Mouse (Mus musculus) hindbrain, embryonic 13.5 days (tissue): Measurements from ENCODE around the gene Ccdc17. TPM values are rescaled to one million over a fixed set of nuclear protein-coding genes. Genes with fewer than 3 reads are reported as not detected.

Experiments used
- ATAC-seq: fragments of 200-750 bp; cut with Nextera tagmentation; 2 replicates; pipeline ENCODE4 v1.8.0; 2017; ENCODE audit warnings: moderate TSS enrichment; ENCODE audit not compliant: low FRiP score
- H3K27ac ChIP-seq: fragments of 300-500 bp; sonication (generic); 2 replicates; pipeline ENCODE4 v1.5.1; 2015; ENCODE audit warnings: inconsistent platforms, mild to moderate bottlenecking, moderate library complexity
- H3K27me3 ChIP-seq: fragments of 300-500 bp; sonication (generic); 2 replicates; pipeline ENCODE4 v1.6.1; 2015; ENCODE audit warnings: mild to moderate bottlenecking, inconsistent platforms
- H3K36me3 ChIP-seq: fragments of 300-500 bp; sonication (generic); 2 replicates; pipeline ENCODE4 v1.6.1; 2015; ENCODE audit warnings: mild to moderate bottlenecking, inconsistent platforms
- H3K4me1 ChIP-seq: fragments of 300-500 bp; sonication (generic); replicated peaks from 2 replicates; pipeline ENCODE4 v1.6.1; 2015; ENCODE audit warnings: inconsistent platforms
- H3K4me2 ChIP-seq: fragments of 300-500 bp; sonication (generic); 2 replicates; pipeline ENCODE4 v1.6.1; 2015; ENCODE audit warnings: inconsistent platforms, mild to moderate bottlenecking, moderate library complexity
- H3K4me3 ChIP-seq: fragments of 300-500 bp; sonication (generic); 2 replicates; pipeline ENCODE4 v1.5.1; 2015; ENCODE audit warnings: mild to moderate bottlenecking, inconsistent platforms
- H3K9ac ChIP-seq: fragments of 300-500 bp; sonication (generic); 2 replicates; pipeline ENCODE4 v1.6.1; 2015; ENCODE audit warnings: mild to moderate bottlenecking, inconsistent platforms
- H3K9me3 ChIP-seq: fragments of 300-500 bp; sonication (generic); 2 replicates; pipeline ENCODE4 v1.6.1; 2016; ENCODE audit warnings: inconsistent platforms
- WGBS: fragments of 180-500 bp; shearing (Covaris S2); methylation state at CpG from one replicate; pipeline ENCODE4 v1.1.7; 2015; 5-methylcytosine and 5-hydroxymethylcytosine counted together
- polyA plus RNA-seq: library from polyadenylated mRNA; unstranded; fragments of >200 nt; fragmentation: Nextera tagmentation; extraction: Ambion mirVana; gene quantifications from 2 replicates; pipeline ENCODE4 v1.2.1, GENCODE M21; 2015

The Ccdc17 gene
- polyA plus RNA-seq = 4.8 and 5.4 TPM in 2 replicates

DNA sequence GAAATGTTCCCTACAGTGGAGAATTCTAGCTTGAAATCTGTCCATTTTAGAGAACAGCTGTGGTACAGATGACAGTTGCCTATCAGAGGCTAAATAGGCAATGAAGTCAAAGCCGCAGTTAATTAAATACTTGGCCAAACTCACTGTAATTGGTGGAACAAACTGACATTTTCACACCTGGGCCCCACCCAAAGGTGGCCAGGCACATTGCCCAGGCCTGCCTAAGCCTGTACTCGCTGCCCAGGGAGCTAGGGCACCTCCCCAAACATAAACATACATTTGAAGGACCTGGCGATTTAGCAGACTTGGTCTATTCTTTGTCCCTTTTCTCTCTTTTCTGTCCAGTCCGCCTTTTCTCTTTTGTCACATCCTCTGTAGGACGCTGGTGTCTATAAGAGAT, at the start of gene Ccdc17:
Ccdc17 (plus strand) TSS at position 276 of the 400 bp plus-strand sequence.
- ATAC-seq = no peak
- peak within 1 kb of the TSS; percentile 70 for H3K4me3 ChIP-seq
- H3K4me1 ChIP-seq = peaks cover 20% of the 10 kb centered on the region
- H3K9me3 ChIP-seq = no peaks in the 10 kb centered on the region
- H3K36me3 ChIP-seq = peaks cover 49% of the 10 kb centered on the region
- peak within 1 kb of the TSS; percentile 81 for H3K9ac ChIP-seq
- peak within 1 kb of the TSS; percentile 85 for H3K27ac ChIP-seq
- no peaks in the 10 kb centered on the region for H3K27me3 ChIP-seq
- 26% methylated on average over 5 of the region's 5 CpGs for WGBS
- H3K4me2 ChIP-seq = peak within 1 kb of the TSS; percentile 77

DNA sequence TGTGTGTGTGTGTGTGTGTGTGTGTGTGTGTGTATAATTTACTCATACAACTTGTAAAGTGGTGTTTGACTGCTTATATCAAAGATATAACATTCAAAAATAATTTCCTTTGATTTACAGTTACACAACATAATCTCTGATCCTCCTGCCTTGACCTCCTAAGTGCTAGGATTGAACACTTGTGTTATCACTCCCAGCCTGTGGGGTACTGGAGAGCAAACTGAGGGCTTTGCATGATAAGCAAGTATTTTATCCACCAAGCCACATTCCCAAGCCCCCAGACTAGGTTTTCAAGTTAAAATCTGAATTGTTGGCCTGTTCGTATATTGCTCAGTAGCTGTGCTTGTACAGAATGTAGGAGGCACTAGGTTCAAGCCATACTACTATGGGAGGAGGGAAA, 46.0 kb upstream of the Ccdc17 start:
- Histone ChIP-seq H3K27ac (no peak overlapping the region), H3K27me3 (no peaks in the 10 kb centered on the region), H3K4me1 (peaks cover 3% of the 10 kb centered on the region), H3K36me3 (peaks cover 11% of the 10 kb centered on the region), H3K9ac (no peak overlapping the region), H3K9me3 (no peaks in the 10 kb centered on the region), H3K4me2 (no peak overlapping the region), H3K4me3 (no peak overlapping the region)
- no peak for ATAC-seq
- 89% methylated on average over 1 of the region's 1 CpGs for WGBS

DNA sequence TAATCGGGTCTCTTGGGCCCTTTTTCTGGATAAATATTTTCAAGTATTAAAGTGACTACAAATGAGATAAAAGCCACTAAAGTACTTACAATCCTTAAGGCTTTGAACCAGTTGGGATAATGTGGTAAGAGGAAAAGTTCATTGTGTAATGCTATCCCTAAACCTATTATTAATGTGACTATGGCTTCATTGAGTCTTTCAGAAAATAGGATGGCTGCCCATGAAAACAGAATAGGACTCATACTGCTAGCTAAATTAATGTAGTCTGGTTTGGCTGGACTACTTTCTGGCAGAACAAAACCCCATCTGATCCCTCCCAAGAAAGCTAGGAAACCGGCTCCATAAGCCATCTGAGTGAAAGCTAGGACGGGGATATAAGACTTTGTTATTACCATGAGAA, 43.4 kb upstream of the Ccdc17 start:
- ATAC-seq = no peak
- Histone ChIP-seq H3K36me3 (peaks cover 11% of the 10 kb centered on the region), H3K27me3 (no peaks in the 10 kb centered on the region), H3K27ac (no peak overlapping the region), H3K4me2 (no peak overlapping the region), H3K9me3 (no peaks in the 10 kb centered on the region), H3K9ac (no peak overlapping the region), H3K4me1 (peaks cover 10% of the 10 kb centered on the region), H3K4me3 (no peak overlapping the region)
- 90% methylated on average over 3 of the region's 3 CpGs for WGBS

GRCm38 (mm10) chr4:116555413-116556300, 40.8 kb upstream of the Ccdc17 start, which contains the start of gene Tmem69:
Gene Tmem69, minus strand, starts transcription at chr4:116555936.
- Histone ChIP-seq H3K27ac (peak within 1 kb of the TSS; percentile 91), H3K27me3 (no peaks in the 10 kb centered on the region), H3K4me1 (peaks cover 29% of the 10 kb centered on the region), H3K9me3 (no peaks in the 10 kb centered on the region), H3K4me3 (peak within 1 kb of the TSS; percentile 87), H3K36me3 (peaks cover 11% of the 10 kb centered on the region), H3K4me2 (peak within 1 kb of the TSS; percentile 83), H3K9ac (peak within 1 kb of the TSS; percentile 83)
- 5% methylated on average over 23 of the region's 23 CpGs for WGBS
- no peak for ATAC-seq

- Histone ChIP-seq H3K4me1 (peaks cover 29% of the 10 kb centered on the region), H3K36me3 (peaks cover 11% of the 10 kb centered on the region), H3K9me3 (no peaks in the 10 kb centered on the region), H3K9ac (peak overlapping the region; percentile 83), H3K4me2 (peak overlapping the region; percentile 83), H3K4me3 (peak overlapping the region; percentile 87), H3K27ac (peak overlapping the region; percentile 91), H3K27me3 (no peaks in the 10 kb centered on the region)
- WGBS = 0% methylated on average over 28 of the region's 28 CpGs
- peak; percentile 98 for ATAC-seq
These were observed 39.7 kb upstream of the Ccdc17 start for GRCm38 (mm10) chr4:116556561-116557305.

GRCm38 (mm10) chr4:116557306-116558121, 38.9 kb upstream of the Ccdc17 start, which contains the start of gene Gpbp1l1:
Gene Gpbp1l1, plus strand, starts transcription at chr4:116557658.
- no peaks in the 10 kb centered on the region for H3K9me3 ChIP-seq
- peak; percentile 96 for ATAC-seq
- no peaks in the 10 kb centered on the region for H3K27me3 ChIP-seq
- peaks cover 29% of the 10 kb centered on the region for H3K4me1 ChIP-seq
- WGBS = under 1% methylated on average over 76 of the region's 78 CpGs
- peak within 1 kb of the TSS; percentile 83 for H3K4me2 ChIP-seq
- H3K4me3 ChIP-seq = peak within 1 kb of the TSS; percentile 87
- H3K27ac ChIP-seq = peak within 1 kb of the TSS; percentile 91
- H3K36me3 ChIP-seq = peaks cover 7% of the 10 kb centered on the region
- H3K9ac ChIP-seq = peak within 1 kb of the TSS; percentile 83

DNA sequence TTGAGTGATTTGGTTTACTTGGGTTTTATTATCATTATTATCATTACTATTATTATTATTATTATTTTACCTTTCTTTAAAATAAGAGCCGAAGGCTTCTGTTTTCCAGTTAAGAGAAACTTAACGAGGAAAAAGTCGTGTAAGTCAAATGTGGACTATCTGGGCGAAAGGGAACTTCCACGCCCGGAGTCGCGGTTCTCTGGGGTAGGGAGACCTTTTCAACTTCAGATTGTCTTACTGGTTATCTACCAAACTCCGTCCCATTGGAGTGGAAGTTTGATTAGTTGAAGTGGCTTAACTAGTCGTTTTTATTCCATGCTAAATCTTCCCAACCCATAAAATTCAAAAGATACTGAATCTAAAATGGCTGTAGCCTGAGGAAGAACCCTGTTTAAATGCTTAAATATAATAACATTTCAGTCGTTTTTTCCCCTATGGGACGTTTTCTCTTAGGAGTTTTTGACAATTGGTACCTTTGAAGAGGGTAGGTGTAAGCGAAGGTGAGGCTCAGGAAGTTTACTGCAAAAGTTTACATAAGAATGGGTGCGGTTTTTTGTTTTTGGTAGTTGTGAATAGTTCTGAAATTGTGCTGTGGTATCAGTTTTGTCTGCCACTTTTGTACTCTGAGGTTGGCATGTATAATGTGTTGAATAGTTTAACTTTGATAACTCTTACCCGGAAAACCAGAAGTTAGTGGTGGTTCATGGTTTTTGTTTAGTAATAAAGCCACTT, 38.1 kb upstream of the Ccdc17 start:
- H3K9ac ChIP-seq = peak overlapping the region; percentile 83
- H3K4me2 ChIP-seq = peak overlapping the region; percentile 83
- WGBS = 5% methylated on average over 15 of the region's 15 CpGs
- no peaks in the 10 kb centered on the region for H3K27me3 ChIP-seq
- peak overlapping the region; percentile 91; the same call in 1 of the 2 replicates for H3K27ac ChIP-seq
- peak overlapping the region; percentile 87 for H3K4me3 ChIP-seq
- peaks cover 29% of the 10 kb centered on the region for H3K4me1 ChIP-seq
- H3K36me3 ChIP-seq = peaks cover 2% of the 10 kb centered on the region; the same call in 1 of the 2 replicates
- ATAC-seq = no peak
- H3K9me3 ChIP-seq = no peaks in the 10 kb centered on the region

DNA sequence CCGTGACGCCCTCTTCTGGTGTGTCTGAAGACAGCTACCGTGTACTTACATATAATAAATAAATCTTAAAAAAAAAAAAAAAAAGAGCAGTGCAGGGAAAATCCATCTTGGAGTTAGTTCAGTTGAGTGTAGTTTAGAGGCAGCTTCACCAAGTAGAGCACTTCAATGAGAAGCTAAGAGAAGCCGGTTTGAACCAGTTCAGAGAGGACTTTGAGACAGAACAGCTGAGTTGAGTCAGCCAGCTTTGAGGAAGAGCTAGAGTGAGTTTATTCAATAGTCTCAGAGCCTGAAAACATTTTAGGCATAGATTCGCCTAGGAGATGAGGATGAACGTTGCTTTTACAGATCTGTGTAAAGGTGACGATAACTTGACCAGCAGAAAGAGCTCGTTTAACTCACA, 661 bp upstream of the Ccdc17 start:
- peaks cover 20% of the 10 kb centered on the region for H3K4me1 ChIP-seq
- H3K27ac ChIP-seq = no peak overlapping the region
- no peak overlapping the region for H3K4me3 ChIP-seq
- no peak for ATAC-seq
- 82% methylated on average over 8 of the region's 8 CpGs for WGBS
- H3K9me3 ChIP-seq = no peaks in the 10 kb centered on the region
- no peak overlapping the region for H3K9ac ChIP-seq
- peaks cover 49% of the 10 kb centered on the region for H3K36me3 ChIP-seq
- no peak overlapping the region for H3K4me2 ChIP-seq
- H3K27me3 ChIP-seq = no peaks in the 10 kb centered on the region

- ATAC-seq = peak; percentile 98
- H3K36me3 ChIP-seq = peaks cover 49% of the 10 kb centered on the region
- peak overlapping the region; percentile 77 for H3K4me2 ChIP-seq
- peak overlapping the region; percentile 81 for H3K9ac ChIP-seq
- peaks cover 20% of the 10 kb centered on the region for H3K4me1 ChIP-seq
- peak overlapping the region; percentile 70 for H3K4me3 ChIP-seq
- WGBS = 1% methylated on average over 50 of the region's 50 CpGs
- H3K27ac ChIP-seq = peak overlapping the region; percentile 85
- H3K9me3 ChIP-seq = no peaks in the 10 kb centered on the region
- H3K27me3 ChIP-seq = no peaks in the 10 kb centered on the region
These were observed 776 bp downstream of the Ccdc17 start for GRCm38 (mm10) chr4:116596978-116597881.

GRCm38 (mm10) chr4:116612621-116613020, 16.2 kb downstream of the Ccdc17 start:
- Histone ChIP-seq H3K27me3 (no peaks in the 10 kb centered on the region), H3K4me3 (no peak overlapping the region), H3K9me3 (no peaks in the 10 kb centered on the region), H3K4me1 (no peaks in the 10 kb centered on the region), H3K36me3 (peaks cover 60% of the 10 kb centered on the region), H3K9ac (no peak overlapping the region), H3K4me2 (no peak overlapping the region), H3K27ac (no peak overlapping the region)
- WGBS = 96% methylated on average over 2 of the region's 2 CpGs
- no peak for ATAC-seq
